Mouse (Mus musculus) megakaryocyte progenitor cell, adult 5-6 weeks (primary cell): ENCODE measurements at regions not wholly inside any gene's neighbourhood (a gene's known extent, or its start where the extent isn't known, plus 50 kb on each side); places are given as distances from the start of the nearest gene placed in this dataset.

Experiments
- ATAC-seq: replicated peaks from 2 replicates; pipeline ENCODE4 v1.8.0; 2016; ENCODE audit warnings: mild to moderate bottlenecking, moderate TSS enrichment, inconsistent platforms; ENCODE audit not compliant: poor library complexity

- no peak for ATAC-seq
These were observed 195.4 kb downstream of the Usp46 start for GRCm38 (mm10) chr5:73872641-73873421.

GRCm38 (mm10) chr5:73874770-73875169, 193.5 kb downstream of the Usp46 start:
- ATAC-seq = no peak

GRCm38 (mm10) chr5:73875847-73876246, 192.4 kb downstream of the Usp46 start:
- no peak for ATAC-seq

- no peak for ATAC-seq
These were observed 187.3 kb downstream of the Usp46 start for GRCm38 (mm10) chr5:73880936-73881335.

GRCm38 (mm10) chr5:73881941-73882340, 186.3 kb downstream of the Usp46 start:
- ATAC-seq = no peak

- ATAC-seq = no peak
These were observed 183.2 kb downstream of the Usp46 start for GRCm38 (mm10) chr5:73884998-73885397.

- ATAC-seq = no peak
These were observed 182.5 kb downstream of the Usp46 start for GRCm38 (mm10) chr5:73885691-73886090.

- no peak for ATAC-seq
These were observed 180.8 kb downstream of the Usp46 start for GRCm38 (mm10) chr5:73887306-73887958.

GRCm38 (mm10) chr5:73888391-73888790, 179.8 kb downstream of the Usp46 start:
- no peak for ATAC-seq

GRCm38 (mm10) chr5:73889342-73889741, 178.9 kb downstream of the Usp46 start:
- no peak for ATAC-seq

- ATAC-seq = no peak
These were observed 177.3 kb downstream of the Usp46 start for GRCm38 (mm10) chr5:73890942-73891341.

- no peak for ATAC-seq
These were observed 176.6 kb downstream of the Usp46 start for GRCm38 (mm10) chr5:73891606-73892005.

- ATAC-seq = no peak
These were observed 175.6 kb downstream of the Usp46 start for GRCm38 (mm10) chr5:73892440-73893225.

GRCm38 (mm10) chr5:73895186-73895585, 173.0 kb downstream of the Usp46 start:
- no peak for ATAC-seq

- no peak for ATAC-seq
These were observed 171.4 kb downstream of the Usp46 start for GRCm38 (mm10) chr5:73896785-73897184.

- no peak for ATAC-seq
These were observed 166.6 kb downstream of the Usp46 start for GRCm38 (mm10) chr5:73901651-73902050.

- no peak for ATAC-seq
These were observed 165.6 kb downstream of the Usp46 start for GRCm38 (mm10) chr5:73902470-73903218.

GRCm38 (mm10) chr5:73903219-73903570, 165.0 kb downstream of the Usp46 start:
- ATAC-seq = no peak

GRCm38 (mm10) chr5:73904146-73904811, 164.0 kb downstream of the Usp46 start:
- ATAC-seq = no peak

- ATAC-seq = no peak
These were observed 156.1 kb downstream of the Usp46 start for GRCm38 (mm10) chr5:73912149-73912548.

GRCm38 (mm10) chr5:73913116-73913515, 155.1 kb downstream of the Usp46 start:
- ATAC-seq = no peak
